Mouse (Mus musculus) forebrain, embryonic 12.5 days (tissue): Measurements from ENCODE around the gene Sult6b2. TPM values are rescaled to one million over a fixed set of nuclear protein-coding genes. Genes with fewer than 3 reads are reported as not detected.

ENCODE experiments used
- ATAC-seq: fragments of 200-750 bp; cut with Nextera tagmentation; 2 replicates; pipeline ENCODE4 v1.8.0; 2017; ENCODE audit warnings: moderate TSS enrichment; ENCODE audit not compliant: low FRiP score
- H3K27ac ChIP-seq: fragments of 300-500 bp; sonication (generic); 2 replicates; pipeline ENCODE4 v1.5.1; 2016; ENCODE audit warnings: mild to moderate bottlenecking
- H3K27me3 ChIP-seq: fragments of 300-500 bp; sonication (generic); 2 replicates; pipeline ENCODE4 v1.6.1; 2016; ENCODE audit warnings: mild to moderate bottlenecking
- H3K36me3 ChIP-seq: fragments of 300-500 bp; sonication (generic); replicated peaks from 2 replicates; pipeline ENCODE4 v1.6.1; 2016; ENCODE audit warnings: mild to moderate bottlenecking
- H3K4me1 ChIP-seq: fragments of 300-500 bp; sonication (generic); 2 replicates; pipeline ENCODE4 v1.6.1; 2016
- H3K4me2 ChIP-seq: fragments of 300-500 bp; sonication (generic); 2 replicates; pipeline ENCODE4 v1.6.1; 2016; ENCODE audit warnings: mild to moderate bottlenecking, moderate library complexity
- H3K4me3 ChIP-seq: fragments of 300-500 bp; sonication (generic); replicated peaks from 2 replicates; pipeline ENCODE4 v1.5.1; 2016; ENCODE audit warnings: mild to moderate bottlenecking
- H3K9ac ChIP-seq: fragments of 300-500 bp; sonication (generic); 2 replicates; pipeline ENCODE4 v1.6.1; 2016; ENCODE audit warnings: mild to moderate bottlenecking
- H3K9me3 ChIP-seq: fragments of 300-500 bp; sonication (generic); 2 replicates; pipeline ENCODE4 v1.6.1; 2016
- WGBS: fragments of 180-500 bp; shearing (Covaris S2); methylation state at CpG from one replicate; pipeline ENCODE4 v1.1.7; 2016; 5-methylcytosine and 5-hydroxymethylcytosine counted together
- polyA plus RNA-seq: library from polyadenylated mRNA; unstranded; fragments of >200 nt; fragmentation: Nextera tagmentation; extraction: Ambion mirVana; gene quantifications from 2 replicates; pipeline ENCODE4 v1.2.1, GENCODE M21; 2016

Gene Sult6b2
- polyA plus RNA-seq, 1 experiment from 2014 or later = 0.17 TPM

- no peak for ATAC-seq
- H3K27ac ChIP-seq = no peak overlapping the region
- H3K27me3 ChIP-seq = no peaks in the 10 kb centered on the region
- no peak overlapping the region for H3K4me2 ChIP-seq
- no peak overlapping the region for H3K4me3 ChIP-seq
- H3K36me3 ChIP-seq = no peaks in the 10 kb centered on the region
- H3K4me1 ChIP-seq = no peaks in the 10 kb centered on the region
- 90% methylated on average over 7 of the region's 7 CpGs for WGBS
- H3K9ac ChIP-seq = no peak overlapping the region
- no peaks in the 10 kb centered on the region for H3K9me3 ChIP-seq
Observed at GRCm38 (mm10) chr6:142746765-142747164, 57.5 kb downstream of the Sult6b2 start.

GRCm38 (mm10) chr6:142745484-142745883 is 58.8 kb downstream of the Sult6b2 start:
- Histone ChIP-seq H3K9ac (no peak overlapping the region), H3K4me3 (no peak overlapping the region), H3K9me3 (no peaks in the 10 kb centered on the region), H3K36me3 (no peaks in the 10 kb centered on the region), H3K27me3 (no peaks in the 10 kb centered on the region), H3K4me2 (no peak overlapping the region), H3K4me1 (no peaks in the 10 kb centered on the region), H3K27ac (no peak overlapping the region)
- ATAC-seq = no peak
- WGBS = 97% methylated on average over 5 of the region's 5 CpGs

GRCm38 (mm10) chr6:142743193-142743592 is 61.1 kb downstream of the Sult6b2 start:
- H3K4me3 ChIP-seq = no peak overlapping the region
- H3K4me2 ChIP-seq = no peak overlapping the region
- WGBS = 49% methylated on average over 4 of the region's 4 CpGs
- H3K9ac ChIP-seq = no peak overlapping the region
- H3K36me3 ChIP-seq = no peaks in the 10 kb centered on the region
- no peak for ATAC-seq
- no peaks in the 10 kb centered on the region for H3K27me3 ChIP-seq
- no peak overlapping the region for H3K27ac ChIP-seq
- no peaks in the 10 kb centered on the region for H3K4me1 ChIP-seq
- no peaks in the 10 kb centered on the region for H3K9me3 ChIP-seq

- no peaks in the 10 kb centered on the region for H3K4me1 ChIP-seq
- no peak for ATAC-seq
- H3K36me3 ChIP-seq = no peaks in the 10 kb centered on the region
- H3K27ac ChIP-seq = no peak overlapping the region
- H3K27me3 ChIP-seq = no peaks in the 10 kb centered on the region
- H3K9ac ChIP-seq = no peak overlapping the region
- no peaks in the 10 kb centered on the region for H3K9me3 ChIP-seq
- H3K4me2 ChIP-seq = no peak overlapping the region
- WGBS = 88% methylated on average over 6 of the region's 6 CpGs
- H3K4me3 ChIP-seq = no peak overlapping the region
Observed at GRCm38 (mm10) chr6:142741763-142742162, 62.5 kb downstream of the Sult6b2 start.

- H3K27me3 ChIP-seq = no peaks in the 10 kb centered on the region
- H3K4me1 ChIP-seq = no peaks in the 10 kb centered on the region
- H3K4me3 ChIP-seq = no peak overlapping the region
- H3K36me3 ChIP-seq = no peaks in the 10 kb centered on the region
- 90% methylated on average over 6 of the region's 6 CpGs for WGBS
- no peak overlapping the region for H3K27ac ChIP-seq
- H3K4me2 ChIP-seq = no peak overlapping the region
- H3K9me3 ChIP-seq = no peaks in the 10 kb centered on the region
- no peak for ATAC-seq
- no peak overlapping the region for H3K9ac ChIP-seq
Observed at GRCm38 (mm10) chr6:142738637-142739036, 65.7 kb downstream of the Sult6b2 start.

GRCm38 (mm10) chr6:142738225-142738624 is 66.1 kb downstream of the Sult6b2 start:
- H3K4me3 ChIP-seq = no peak overlapping the region
- no peaks in the 10 kb centered on the region for H3K4me1 ChIP-seq
- WGBS = 89% methylated on average over 2 of the region's 2 CpGs
- no peak overlapping the region for H3K4me2 ChIP-seq
- no peak overlapping the region for H3K9ac ChIP-seq
- no peak overlapping the region for H3K27ac ChIP-seq
- H3K27me3 ChIP-seq = no peaks in the 10 kb centered on the region
- H3K9me3 ChIP-seq = no peaks in the 10 kb centered on the region
- ATAC-seq = no peak
- H3K36me3 ChIP-seq = no peaks in the 10 kb centered on the region

- no peak overlapping the region for H3K4me3 ChIP-seq
- H3K27me3 ChIP-seq = no peaks in the 10 kb centered on the region
- H3K4me2 ChIP-seq = no peak overlapping the region
- H3K36me3 ChIP-seq = no peaks in the 10 kb centered on the region
- H3K4me1 ChIP-seq = no peaks in the 10 kb centered on the region
- WGBS = 49% methylated on average over 8 of the region's 8 CpGs
- H3K9me3 ChIP-seq = no peaks in the 10 kb centered on the region
- ATAC-seq = no peak
- H3K9ac ChIP-seq = no peak overlapping the region
- no peak overlapping the region for H3K27ac ChIP-seq
Observed at GRCm38 (mm10) chr6:142735302-142736005, 68.8 kb downstream of the Sult6b2 start.

Other genes starting within 250 kb of the Sult6b2 start
- gene Kcnj8, start 232.9 kb downstream of the Sult6b2 start, polyA plus RNA-seq = 4.9 and 5.5 TPM in 2 replicates
- 1.9 and 2.1 TPM in 2 replicates for gene Abcc9, start 102.2 kb downstream of the Sult6b2 start, polyA plus RNA-seq
- 117 and 119 TPM in 2 replicates for gene Cmas, start 47.8 kb downstream of the Sult6b2 start, polyA plus RNA-seq
- 6.3 and 6.4 TPM in 2 replicates for gene St8sia1, start 159.9 kb upstream of the Sult6b2 start, polyA plus RNA-seq